Mouse (Mus musculus) ES-Bruce4 (cell line): ENCODE data around the gene Fkbp1a.

Source experiments
- CTCF ChIP-seq: IDR thresholded peaks from one replicate; pipeline ENCODE4 v1.8.1; 2011; ENCODE audit warnings: low read depth, low read length
- EP300 ChIP-seq: IDR thresholded peaks from 2 replicates; pipeline ENCODE4 v1.6.1; 2011; ENCODE audit warnings: low read depth, low read length; ENCODE audit not compliant: insufficient read depth
- POLR2A ChIP-seq: IDR thresholded peaks from one replicate; pipeline ENCODE4 v1.8.1; 2011; ENCODE audit warnings: low read length; ENCODE audit not compliant: insufficient read depth

GRCm38 (mm10) chr2:151575699-151576389 lies 33.6 kb downstream of the Fkbp1a start:
- no peak for TF ChIP-seq CTCF
- TF ChIP-seq POLR2A, result no peak
- no peak for TF ChIP-seq EP300
